Mouse (Mus musculus) midbrain, embryonic 13.5 days (tissue): ENCODE data around the gene Chadl. TPM values are rescaled to one million over a fixed set of nuclear protein-coding genes. Genes with fewer than 3 reads are reported as not detected.
"Not testable (repeated sequence)": the region's sequence is repeated elsewhere in the genome, so short reads cannot be mapped to it uniquely, and the experiment has no call there.

Experiments used
- ATAC-seq: fragments of 200-750 bp; cut with Nextera tagmentation; 2 replicates; pipeline ENCODE4 v1.8.0; 2017; ENCODE audit warnings: mild to moderate bottlenecking, moderate TSS enrichment, moderate library complexity
- H3K27ac ChIP-seq: fragments of 300-500 bp; sonication (generic); 2 replicates; pipeline ENCODE4 v1.5.1; 2015; ENCODE audit warnings: inconsistent platforms, mild to moderate bottlenecking, moderate library complexity
- H3K27me3 ChIP-seq: fragments of 300-500 bp; sonication (generic); 2 replicates; pipeline ENCODE4 v1.6.1; 2015; ENCODE audit warnings: mild to moderate bottlenecking, inconsistent platforms
- H3K36me3 ChIP-seq: fragments of 300-500 bp; sonication (generic); 2 replicates; pipeline ENCODE4 v1.6.1; 2015; ENCODE audit warnings: mild to moderate bottlenecking, inconsistent platforms
- H3K4me1 ChIP-seq: fragments of 300-500 bp; sonication (generic); replicated peaks from 2 replicates; pipeline ENCODE4 v1.6.1; 2015; ENCODE audit warnings: inconsistent platforms
- H3K4me2 ChIP-seq: fragments of 300-500 bp; sonication (generic); replicated peaks from 2 replicates; pipeline ENCODE4 v1.6.1; 2015; ENCODE audit warnings: moderate library complexity, mild to moderate bottlenecking, inconsistent platforms
- H3K4me3 ChIP-seq: fragments of 300-500 bp; sonication (generic); replicated peaks from 2 replicates; pipeline ENCODE4 v1.5.1; 2015; ENCODE audit warnings: mild to moderate bottlenecking, inconsistent platforms
- H3K9ac ChIP-seq: fragments of 300-500 bp; sonication (generic); replicated peaks from 2 replicates; pipeline ENCODE4 v1.6.1; 2015; ENCODE audit warnings: mild to moderate bottlenecking, inconsistent platforms
- H3K9me3 ChIP-seq: fragments of 300-500 bp; sonication (generic); 2 replicates; pipeline ENCODE4 v1.6.1; 2016; ENCODE audit warnings: mild to moderate bottlenecking, inconsistent platforms
- WGBS: fragments of 180-500 bp; shearing (Covaris S2); methylation state at CpG from one replicate; pipeline ENCODE4 v1.1.7; 2015; 5-methylcytosine and 5-hydroxymethylcytosine counted together
- polyA plus RNA-seq: library from polyadenylated mRNA; unstranded; fragments of >200 nt; fragmentation: Nextera tagmentation; extraction: Ambion mirVana; gene quantifications from 2 replicates; pipeline ENCODE4 v1.2.1, GENCODE M21; 2015

Chadl gene
- 9.6 and 11.9 TPM in 2 replicates for polyA plus RNA-seq

- Histone ChIP-seq H3K27me3 (peaks cover 49% of the 10 kb centered on the region), H3K36me3 (0 out of 2 replicates have a peak, but pooled peaks cover 5% of the 10 kb centered on the region), H3K9me3 (no peaks in the 10 kb centered on the region), H3K4me1 (peaks cover 24% of the 10 kb centered on the region), H3K9ac (no peak within 1 kb of the TSS), H3K4me3 (no peak within 1 kb of the TSS), H3K4me2 (no peak within 1 kb of the TSS), H3K27ac (no peak within 1 kb of the TSS)
- no peak for ATAC-seq
- 56% methylated on average over 7 of the region's 7 CpGs for WGBS
Measured at GRCm38 (mm10) chr15:81697175-81697574, at the start of gene Chadl. Gene Chadl (minus strand): TSS chr15:81697287.

- H3K4me3 ChIP-seq, result peak overlapping the region; percentile 87
- H3K27ac ChIP-seq, result peak overlapping the region; percentile 95
- peaks cover 31% of the 10 kb centered on the region for H3K4me1 ChIP-seq
- WGBS, result under 1% methylated on average over 33 of the region's 33 CpGs
- peak overlapping the region; percentile 97 for H3K9ac ChIP-seq
- no peaks in the 10 kb centered on the region for H3K27me3 ChIP-seq
- H3K36me3 ChIP-seq, result no peaks in the 10 kb centered on the region
- peak overlapping the region; percentile 83 for H3K4me2 ChIP-seq
- ATAC-seq, result peak; percentile 87
- H3K9me3 ChIP-seq, result no peaks in the 10 kb centered on the region
Measured at GRCm38 (mm10) chr15:81745601-81746114, 48.6 kb upstream of the Chadl start.

GRCm38 (mm10) chr15:81744992-81745600, 48.0 kb upstream of the Chadl start, which contains the start of the genes Zc3h7b and Rangap1:
Gene Zc3h7b (plus strand): TSS chr15:81745057.
Gene Rangap1 (minus strand): TSS chr15:81745530.
- Histone ChIP-seq H3K4me1 (peaks cover 31% of the 10 kb centered on the region), H3K9ac (peak within 1 kb of the TSS; percentile 97), H3K9me3 (no peaks in the 10 kb centered on the region), H3K4me3 (peak within 1 kb of the TSS; percentile 87), H3K27me3 (no peaks in the 10 kb centered on the region), H3K36me3 (no peaks in the 10 kb centered on the region), H3K27ac (peak within 1 kb of the TSS; percentile 95), H3K4me2 (peak within 1 kb of the TSS; percentile 83)
- WGBS, result under 1% methylated on average over 63 of the region's 65 CpGs
- peak; percentile 88 for ATAC-seq

GRCm38 (mm10) chr15:81742368-81742767, 45.3 kb upstream of the Chadl start:
- not testable (repeated sequence) for H3K27me3 ChIP-seq, H3K4me2 ChIP-seq, H3K4me3 ChIP-seq, H3K36me3 ChIP-seq, H3K27ac ChIP-seq, H3K9ac ChIP-seq, ATAC-seq, H3K9me3 ChIP-seq
- H3K4me1 ChIP-seq, result peaks cover 21% of the 10 kb centered on the region
- 42% methylated on average over 2 of the region's 2 CpGs for WGBS

GRCm38 (mm10) chr15:81739924-81740323, 42.8 kb upstream of the Chadl start:
- Histone ChIP-seq H3K36me3 (no peaks in the 10 kb centered on the region), H3K27ac (no peak overlapping the region), H3K9me3 (no peaks in the 10 kb centered on the region), H3K4me3 (no peak overlapping the region), H3K4me2 (no peak overlapping the region), H3K9ac (no peak overlapping the region), H3K4me1 (peaks cover 6% of the 10 kb centered on the region), H3K27me3 (no peaks in the 10 kb centered on the region)
- ATAC-seq, result no peak
- 15% methylated on average over 2 of the region's 2 CpGs for WGBS

- no peaks in the 10 kb centered on the region for H3K36me3 ChIP-seq
- H3K27ac ChIP-seq, result no peak overlapping the region
- H3K4me3 ChIP-seq, result no peak overlapping the region
- H3K9me3 ChIP-seq, result no peaks in the 10 kb centered on the region
- peaks cover 2% of the 10 kb centered on the region for H3K4me1 ChIP-seq
- 82% methylated on average over 3 of the region's 3 CpGs for WGBS
- H3K9ac ChIP-seq, result no peak overlapping the region
- no peaks in the 10 kb centered on the region for H3K27me3 ChIP-seq
- no peak overlapping the region for H3K4me2 ChIP-seq
- ATAC-seq, result no peak
Measured at GRCm38 (mm10) chr15:81739296-81739695, 42.2 kb upstream of the Chadl start.

- Histone ChIP-seq H3K9me3 (no peaks in the 10 kb centered on the region), H3K27me3 (no peaks in the 10 kb centered on the region), H3K27ac (no peak overlapping the region), H3K4me1 (no peaks in the 10 kb centered on the region), H3K9ac (no peak overlapping the region), H3K36me3 (no peaks in the 10 kb centered on the region), H3K4me3 (no peak overlapping the region), H3K4me2 (no peak overlapping the region)
- ATAC-seq, result no peak
- 65% methylated on average over 3 of the region's 3 CpGs for WGBS
Measured at GRCm38 (mm10) chr15:81735075-81735474, 38.0 kb upstream of the Chadl start.

GRCm38 (mm10) chr15:81729792-81730635, 32.9 kb upstream of the Chadl start:
- 5% methylated on average over 41 of the region's 41 CpGs for WGBS
- Histone ChIP-seq H3K9me3 (no peaks in the 10 kb centered on the region), H3K4me3 (peak overlapping the region; percentile 99), H3K4me1 (peaks cover 29% of the 10 kb centered on the region), H3K9ac (peak overlapping the region; percentile 94), H3K36me3 (no peaks in the 10 kb centered on the region), H3K4me2 (peak overlapping the region; percentile 96), H3K27me3 (no peaks in the 10 kb centered on the region), H3K27ac (peak overlapping the region; percentile 77)
- peak; percentile 99 for ATAC-seq

- WGBS, result under 1% methylated on average over 49 of the region's 49 CpGs
- peak overlapping the region; percentile 99 for H3K4me3 ChIP-seq
- peak; percentile 18 for ATAC-seq
- no peaks in the 10 kb centered on the region for H3K9me3 ChIP-seq
- H3K36me3 ChIP-seq, result peaks cover 3% of the 10 kb centered on the region
- H3K27ac ChIP-seq, result peak overlapping the region; percentile 77
- no peaks in the 10 kb centered on the region for H3K27me3 ChIP-seq
- peak overlapping the region; percentile 96 for H3K4me2 ChIP-seq
- peaks cover 29% of the 10 kb centered on the region for H3K4me1 ChIP-seq
- H3K9ac ChIP-seq, result peak overlapping the region; percentile 94
Measured at GRCm38 (mm10) chr15:81729241-81729791, 32.2 kb upstream of the Chadl start.

- ATAC-seq, result no peak
- Histone ChIP-seq H3K36me3 (peaks cover 36% of the 10 kb centered on the region), H3K27me3 (no peaks in the 10 kb centered on the region)
Measured at GRCm38 (mm10) chr15:81725965-81726364, 28.9 kb upstream of the Chadl start.

GRCm38 (mm10) chr15:81723653-81724052, 26.6 kb upstream of the Chadl start:
- ATAC-seq, result no peak
- H3K4me1 ChIP-seq, result peaks cover 30% of the 10 kb centered on the region
- no peak overlapping the region for H3K4me3 ChIP-seq
- no peak overlapping the region for H3K4me2 ChIP-seq
- WGBS, result 93% methylated on average over 11 of the region's 11 CpGs
- H3K36me3 ChIP-seq, result peaks cover 60% of the 10 kb centered on the region
- H3K27me3 ChIP-seq, result no peaks in the 10 kb centered on the region
- H3K9me3 ChIP-seq, result no peaks in the 10 kb centered on the region
- no peak overlapping the region for H3K27ac ChIP-seq
- H3K9ac ChIP-seq, result no peak overlapping the region

More at GRCm38 (mm10) chr15:81725965-81726364, 28.9 kb upstream of the Chadl start:
- no peak overlapping the region for H3K9ac ChIP-seq
- H3K4me3 ChIP-seq, result no peak overlapping the region
- H3K4me1 ChIP-seq, result peaks cover 29% of the 10 kb centered on the region
- WGBS, result 93% methylated on average over 8 of the region's 8 CpGs
- H3K4me2 ChIP-seq, result no peak overlapping the region
- no peaks in the 10 kb centered on the region for H3K9me3 ChIP-seq
- no peak overlapping the region for H3K27ac ChIP-seq

- 94% methylated on average over 5 of the region's 5 CpGs for WGBS
- Histone ChIP-seq H3K4me1 (peaks cover 26% of the 10 kb centered on the region), H3K9me3 (no peaks in the 10 kb centered on the region), H3K4me2 (no peak overlapping the region), H3K27me3 (no peaks in the 10 kb centered on the region), H3K27ac (no peak overlapping the region), H3K36me3 (peaks cover 71% of the 10 kb centered on the region), H3K4me3 (no peak overlapping the region), H3K9ac (no peak overlapping the region)
- no peak for ATAC-seq
Measured at GRCm38 (mm10) chr15:81722361-81722760, 25.3 kb upstream of the Chadl start.
